In the genomic region with DNA sequence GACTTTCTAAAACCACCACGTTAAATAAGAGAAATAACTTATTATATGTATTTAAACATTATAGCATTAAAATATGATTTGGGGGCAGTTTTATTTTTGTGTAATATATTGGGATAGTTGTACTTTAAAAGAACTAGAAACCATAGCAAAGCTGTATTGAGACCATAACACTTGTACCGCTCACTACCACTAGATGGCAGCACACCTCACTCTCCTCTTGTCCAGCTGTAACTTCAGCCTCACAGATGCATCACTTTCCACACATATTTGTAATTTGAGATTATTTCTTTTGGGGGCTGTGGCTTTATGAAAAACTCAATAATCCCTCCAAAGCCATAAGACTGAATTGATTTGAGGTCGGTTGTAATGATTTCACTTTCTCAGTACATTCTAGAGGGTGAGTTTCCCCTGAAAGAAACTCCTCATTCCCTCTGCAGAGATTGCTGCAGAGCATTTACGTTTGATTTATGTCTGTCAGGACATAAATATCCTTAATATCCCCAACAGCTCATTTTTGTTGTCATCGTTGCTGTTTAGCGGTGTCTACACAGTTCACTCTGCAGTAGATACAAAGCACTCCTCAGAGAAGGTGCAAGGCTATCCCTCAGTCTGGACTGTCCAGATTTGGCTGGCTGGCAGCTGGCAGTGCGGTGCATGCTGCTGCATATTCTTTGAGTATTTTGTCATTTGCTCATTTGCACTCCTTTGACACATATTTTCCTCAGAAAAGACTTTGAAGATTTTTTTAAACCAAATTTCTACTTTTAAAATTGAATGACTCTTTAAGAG, we compare ENCODE assay signal across 8 mouse cellular contexts.
DNase-seq lines count a peak whose midpoint lies in the region; ATAC-seq and TF ChIP-seq lines count a peak whose summit lies in the region.

No protein-coding gene starts in this region.

- WGBS in forebrain, postnatal 0 days, result 42% methylated on average over 7 of the region's 7 CpGs
- 27% methylated on average over 7 of the region's 7 CpGs for WGBS in kidney, adult 2 months
- 42% methylated on average over 7 of the region's 7 CpGs for WGBS in midbrain, embryonic 16.5 days

- no peaks in the 10 kb centered on the region for H3K9me3 ChIP-seq in forebrain, postnatal 0 days (ENCODE audit: low read length)
- H3K9me3 ChIP-seq in midbrain, embryonic 16.5 days (replicated peaks; ENCODE audit: control insufficient read depth, low read length, poor library complexity, severe bottlenecking), result no peaks in the 10 kb centered on the region

- peak; percentile 74; the same call in 1 of the 2 replicates for ATAC-seq in forebrain, postnatal 0 days
- peak; percentile 89 for ATAC-seq in midbrain, embryonic 16.5 days

- TF ChIP-seq POLR2A in kidney, adult 2 months (IDR thresholded peaks at IDR 0.05; ENCODE audit: low read depth, low read length), result no peak

- H3K27ac ChIP-seq in forebrain, postnatal 0 days (ENCODE audit: low read depth, low read length), result no peak overlapping the region
- no peak overlapping the region for H3K27ac ChIP-seq in kidney, adult 2 months (ENCODE audit: insufficient read depth, low read depth, low read length)
- H3K27ac ChIP-seq in midbrain, embryonic 16.5 days (ENCODE audit: low read length), result no peak overlapping the region

- no peak overlapping the region for H3K9ac ChIP-seq in forebrain, postnatal 0 days
- no peak overlapping the region for H3K9ac ChIP-seq in midbrain, embryonic 16.5 days (ENCODE audit: low read depth, low read length)

- no peaks in the 10 kb centered on the region for H3K4me1 ChIP-seq in forebrain, postnatal 0 days (ENCODE audit: insufficient read depth)
- H3K4me1 ChIP-seq in kidney, adult 2 months (ENCODE audit: control insufficient read depth, insufficient read depth, low read length), result no peaks in the 10 kb centered on the region
- no peaks in the 10 kb centered on the region for H3K4me1 ChIP-seq in midbrain, embryonic 16.5 days (ENCODE audit: control insufficient read depth, insufficient read depth, low read length)

- no peak overlapping the region for H3K4me2 ChIP-seq in forebrain, postnatal 0 days (ENCODE audit: low read depth)
- H3K4me2 ChIP-seq in midbrain, embryonic 16.5 days (ENCODE audit: low read length), result no peak overlapping the region

- H3K4me3 ChIP-seq in forebrain, postnatal 0 days (ENCODE audit: low read depth, low read length), result no peak overlapping the region
- H3K4me3 ChIP-seq in kidney, adult 2 months (ENCODE audit: insufficient read depth, low read depth, low read length), result no peak overlapping the region
- no peak overlapping the region for H3K4me3 ChIP-seq in midbrain, embryonic 16.5 days (ENCODE audit: low read depth, low read length)

- intact Hi-C loops in left cerebral cortex, postnatal 25 days (cut with DNase I), result loop anchor here (2.0 to 10.0 kb wide), 3 partner anchors 108 to 156 kb away; no protein-coding TSS in a partner anchor

- DNase-seq in 416B (ENCODE audit: low read depth) (peak; percentile 61), MEL-GATA-1-ER (ENCODE audit: extremely low read depth, low read depth) (peak; percentile 17)
- DNase-seq in cerebellum, adult 8-10 months, result peak; percentile 57
- DNase-seq in forebrain, postnatal 0 days, result peak; percentile 83
- peak; percentile 50 for DNase-seq in kidney, adult 2 months
- DNase-seq in left cerebral cortex, postnatal 25 days (ENCODE audit: low spot score in 2 of 2), result peak; percentile 79
- peak; percentile 35 for DNase-seq in telencephalon, adult 2 months (ENCODE audit: low read depth, low spot score)

- peak; percentile 92 for TF ChIP-seq CTCF in forebrain, postnatal 0 days (IDR thresholded peaks at IDR 0.05; ENCODE audit: low read depth)
- TF ChIP-seq CTCF in kidney, adult 2 months (conservative IDR thresholded peaks at IDR 0.05; ENCODE audit: insufficient read depth, insufficient read length, low read depth, low read length), result peak; percentile 72

- no peaks in the 10 kb centered on the region for H3K27me3 ChIP-seq in forebrain, postnatal 0 days (ENCODE audit: insufficient read depth, low read length)
- H3K27me3 ChIP-seq in kidney, adult 2 months (replicated peaks; ENCODE audit: control insufficient read depth, insufficient read depth, low read length), result no peaks in the 10 kb centered on the region
- no peaks in the 10 kb centered on the region for H3K27me3 ChIP-seq in midbrain, embryonic 16.5 days (ENCODE audit: control insufficient read depth, insufficient read depth, low read depth, low read length)

- H3K36me3 ChIP-seq in forebrain, postnatal 0 days (ENCODE audit: insufficient read depth), result no peaks in the 10 kb centered on the region
- H3K36me3 ChIP-seq in kidney, adult 2 months (ENCODE audit: control insufficient read depth, insufficient read depth, low read length), result no peaks in the 10 kb centered on the region
- no peaks in the 10 kb centered on the region for H3K36me3 ChIP-seq in midbrain, embryonic 16.5 days (ENCODE audit: control insufficient read depth, insufficient read depth, low read length)

Comparison
In these comparisons a context has a peak if more than half of its experiments do, and no peak if none do; other contexts are left out.
1. DNase-seq: peak in every context shown above with its lines; median percentile 83 in forebrain, postnatal 0 days; 79 in left cerebral cortex, postnatal 25 days; 61 in 416B; 57 in cerebellum, adult 8-10 months; 50 in kidney, adult 2 months; 35 in telencephalon, adult 2 months; 17 in MEL-GATA-1-ER.